Mouse (Mus musculus) thymus, adult 2 months (tissue): ENCODE measurements around the gene Sall1. TPM values are rescaled to one million over a fixed set of nuclear protein-coding genes. Genes with fewer than 3 reads are reported as not detected.

Experiments
- DNase-seq: peaks from one replicate; pipeline ENCODE4 v3.0.0; 2021
- H3K27ac ChIP-seq: fragments of 200-500 bp; 2 replicates; pipeline ENCODE4 v1.5.1; 2012; ENCODE audit warnings: low read length, control low read depth; ENCODE audit not compliant: control insufficient read depth, insufficient read depth
- H3K27me3 ChIP-seq: fragments of 200-500 bp; 2 replicates; pipeline ENCODE4 v1.6.1; 2012; ENCODE audit warnings: mild to moderate bottlenecking, low read length, moderate library complexity, mixed read lengths; ENCODE audit not compliant: control insufficient read depth, insufficient read depth
- H3K36me3 ChIP-seq: fragments of 200-500 bp; 2 replicates; pipeline ENCODE4 v1.6.1; 2012; ENCODE audit warnings: mild to moderate bottlenecking, low read length, moderate library complexity; ENCODE audit not compliant: control insufficient read depth, insufficient read depth
- H3K4me1 ChIP-seq: fragments of 200-500 bp; replicated peaks from 2 replicates; pipeline ENCODE4 v1.6.1; 2012; ENCODE audit warnings: low read length; ENCODE audit not compliant: control insufficient read depth, insufficient read depth
- H3K4me3 ChIP-seq: fragments of 200-500 bp; 2 replicates; pipeline ENCODE4 v1.5.1; 2012; ENCODE audit warnings: mild to moderate bottlenecking, low read length, control low read depth, moderate library complexity; ENCODE audit not compliant: control insufficient read depth, insufficient read depth
- CTCF ChIP-seq: fragments of 200-500 bp; IDR thresholded peaks from 2 replicates; pipeline ENCODE4 v1.5.1; 2012; ENCODE audit warnings: mild to moderate bottlenecking, control low read depth, low read length, moderate library complexity, borderline replicate concordance; ENCODE audit not compliant: control insufficient read depth, poor library complexity, insufficient read depth; ENCODE audit errors: extremely low read depth
- POLR2A ChIP-seq: fragments of 200-500 bp; IDR thresholded peaks from 2 replicates; pipeline ENCODE4 v1.6.1; 2012; ENCODE audit warnings: mild to moderate bottlenecking, low read length, control low read depth, moderate library complexity; ENCODE audit not compliant: control insufficient read depth, poor library complexity, insufficient read depth; ENCODE audit errors: extremely low read depth
- WGBS: fragments of 180-500 bp; shearing (Covaris S2); methylation state at CpG from one replicate; pipeline ENCODE4 v1.1.7; 2018; 5-methylcytosine and 5-hydroxymethylcytosine counted together
- polyA plus RNA-seq: library from polyadenylated mRNA; depleted of rRNA; stranded (reverse); fragments of >200 nt; gene quantifications from 2 replicates; pipeline ENCODE4 v1.2.3, GENCODE M21; 2012

The Sall1 gene
- polyA plus RNA-seq, 1 experiment: 0.03 TPM

GRCm38 (mm10) chr8:88983468-88983867 lies 60.5 kb downstream of the Sall1 start:
- Histone ChIP-seq H3K27ac (no peak overlapping the region), H3K4me3 (no peak overlapping the region), H3K4me1 (no peaks in the 10 kb centered on the region), H3K36me3 (no peaks in the 10 kb centered on the region), H3K27me3 (no peaks in the 10 kb centered on the region)
- TF ChIP-seq POLR2A (no peak), CTCF (no peak)
- no peak for DNase-seq
- 78% methylated on average over 5 of the region's 5 CpGs for WGBS
